Mouse (Mus musculus) kidney, postnatal 0 days (tissue): ENCODE measurements around the gene Ing5. TPM values are rescaled to one million over a fixed set of nuclear protein-coding genes. Genes with fewer than 3 reads are reported as not detected.
"Not testable (repeated sequence)": the region's sequence is repeated elsewhere in the genome, so short reads cannot be mapped to it uniquely, and the experiment has no call there.

Experiments used
- ATAC-seq: fragments of 200-750 bp; cut with Nextera tagmentation; replicated peaks from 2 replicates; pipeline ENCODE4 v1.8.0; 2017; ENCODE audit warnings: low read depth, moderate number of reproducible peaks, moderate TSS enrichment, moderate library complexity; ENCODE audit not compliant: low FRiP score
- DNase-seq: peaks from one replicate; pipeline ENCODE4 v3.0.0-alpha.2; 2016; ENCODE audit warnings: low spot score
- H3K27ac ChIP-seq: fragments of 300-500 bp; sonication (generic); 2 replicates; pipeline ENCODE4 v1.5.1; 2014; ENCODE audit warnings: mild to moderate bottlenecking
- H3K27me3 ChIP-seq: fragments of 300-500 bp; sonication (generic); 2 replicates; pipeline ENCODE4 v1.6.1; 2014; ENCODE audit warnings: low read length, mixed read lengths; ENCODE audit not compliant: insufficient read depth
- H3K36me3 ChIP-seq: fragments of 300-500 bp; sonication (generic); 2 replicates; pipeline ENCODE4 v1.6.1; 2014; ENCODE audit warnings: low read length, mixed read lengths; ENCODE audit not compliant: insufficient read depth
- H3K4me1 ChIP-seq: fragments of 300-500 bp; sonication (generic); replicated peaks from 2 replicates; pipeline ENCODE4 v1.6.1; 2014; ENCODE audit warnings: antibody characterized with exemption, low read length, mixed read lengths; ENCODE audit not compliant: insufficient read depth
- H3K4me2 ChIP-seq: fragments of 300-500 bp; sonication (generic); 2 replicates; pipeline ENCODE4 v1.6.1; 2014; ENCODE audit warnings: mild to moderate bottlenecking, low read length, moderate library complexity, mixed read lengths
- H3K4me3 ChIP-seq: fragments of 300-500 bp; sonication (generic); replicated peaks from 2 replicates; pipeline ENCODE4 v1.5.1; 2014; ENCODE audit warnings: low read depth, low read length
- H3K9ac ChIP-seq: fragments of 300-500 bp; sonication (generic); 2 replicates; pipeline ENCODE4 v1.6.1; 2014; ENCODE audit warnings: low read depth, low read length
- H3K9me3 ChIP-seq: fragments of 300-500 bp; sonication (generic); replicated peaks from 2 replicates; pipeline ENCODE4 v1.6.1; 2016; ENCODE audit warnings: low read length, inconsistent platforms, mixed read lengths
- CTCF ChIP-seq: IDR thresholded peaks from 2 replicates; pipeline ENCODE4 v1.5.1; 2016; ENCODE audit warnings: antibody characterized with exemption, low read depth, mild to moderate bottlenecking, moderate library complexity
- WGBS: fragments of 180-500 bp; shearing (Covaris S2); extraction: QIAGEN DNeasy Blood & Tissue Kit; methylation state at CpG from one replicate; pipeline ENCODE4 v1.1.7; 2014; 5-methylcytosine and 5-hydroxymethylcytosine counted together
- polyA plus RNA-seq: library from polyadenylated mRNA; unstranded; fragments of >200 nt; fragmentation: Nextera tagmentation; extraction: Ambion mirVana; gene quantifications from 2 replicates; pipeline ENCODE4 v1.2.1, GENCODE M21; 2015

Gene Ing5
- polyA plus RNA-seq, 1 experiment from 2014 or later = 9.6 TPM

- peak; percentile 41 for TF ChIP-seq CTCF
- ATAC-seq (peak; percentile 97), DNase-seq (peak; percentile 96)
- WGBS = 1% methylated on average over 30 of the region's 30 CpGs
- Histone ChIP-seq H3K4me2 (peak overlapping the region; percentile 69), H3K36me3 (0 out of 2 replicates have a peak, but pooled peaks cover 5% of the 10 kb centered on the region), H3K4me3 (peak overlapping the region; percentile 47), H3K9ac (peak overlapping the region; percentile 59), H3K4me1 (0 out of 2 replicates have a peak, but pooled peaks cover 6% of the 10 kb centered on the region), H3K27me3 (no peaks in the 10 kb centered on the region), H3K27ac (peak overlapping the region; percentile 96), H3K9me3 (no peaks in the 10 kb centered on the region)
Observed at GRCm38 (mm10) chr1:93825105-93825674, 21.4 kb downstream of the Ing5 start.

- H3K9ac ChIP-seq = peak overlapping the region; percentile 59
- ATAC-seq (0 out of 2 replicates have a peak, but pooled peaks have one; percentile 31), DNase-seq (no peak)
- no peaks in the 10 kb centered on the region for H3K9me3 ChIP-seq
- H3K4me2 ChIP-seq = peak overlapping the region; percentile 69
- H3K27ac ChIP-seq = peak overlapping the region; percentile 96
- TF ChIP-seq CTCF = peak; percentile 41; the same call in 1 of the 2 replicates
- no peaks in the 10 kb centered on the region for H3K27me3 ChIP-seq
- H3K36me3 ChIP-seq = 0 out of 2 replicates have a peak, but pooled peaks cover 5% of the 10 kb centered on the region
- peak overlapping the region; percentile 47 for H3K4me3 ChIP-seq
- 43% methylated on average over 27 of the region's 27 CpGs for whole genome bisulfite sequencing
- H3K4me1 ChIP-seq = 0 out of 2 replicates have a peak, but pooled peaks cover 6% of the 10 kb centered on the region
Observed at GRCm38 (mm10) chr1:93825771-93826539, 22.2 kb downstream of the Ing5 start.

- no peak overlapping the region for H3K4me2 ChIP-seq
- H3K27ac ChIP-seq = no peak overlapping the region
- ATAC-seq (no peak), DNase-seq (no peak)
- no peaks in the 10 kb centered on the region for H3K27me3 ChIP-seq
- H3K4me3 ChIP-seq = no peak overlapping the region
- H3K36me3 ChIP-seq = 0 out of 2 replicates have a peak, but pooled peaks cover 5% of the 10 kb centered on the region
- H3K4me1 ChIP-seq = 0 out of 2 replicates have a peak, but pooled peaks cover 6% of the 10 kb centered on the region
- H3K9ac ChIP-seq = no peak overlapping the region
- no peak for TF ChIP-seq CTCF
- H3K9me3 ChIP-seq = no peaks in the 10 kb centered on the region
- WGBS = 91% methylated on average over 9 of the region's 9 CpGs
Observed at GRCm38 (mm10) chr1:93826540-93826835, 22.7 kb downstream of the Ing5 start.

GRCm38 (mm10) chr1:93832754-93833360 is 29.1 kb downstream of the Ing5 start:
- not testable (repeated sequence) for H3K9ac ChIP-seq, H3K36me3 ChIP-seq, DNase-seq, ATAC-seq, H3K9me3 ChIP-seq, H3K4me3 ChIP-seq, H3K27me3 ChIP-seq, H3K4me2 ChIP-seq, H3K27ac ChIP-seq, H3K4me1 ChIP-seq
- TF ChIP-seq CTCF = peak; percentile 30; the same call in 1 of the 2 replicates
- 77% methylated on average over 2 of the region's 4 CpGs for WGBS

- H3K4me2 ChIP-seq = no peak overlapping the region
- no peak for ATAC-seq
- H3K36me3 ChIP-seq = peaks cover 9% of the 10 kb centered on the region; the same call in 1 of the 2 replicates
- no peak for DNase-seq
- no peaks in the 10 kb centered on the region for H3K9me3 ChIP-seq
- no peak overlapping the region for H3K9ac ChIP-seq
- TF ChIP-seq CTCF = no peak
- no peaks in the 10 kb centered on the region for H3K27me3 ChIP-seq
- WGBS = 81% methylated on average over 7 of the region's 7 CpGs
- H3K4me3 ChIP-seq = no peak overlapping the region
- no peaks in the 10 kb centered on the region for H3K4me1 ChIP-seq
- H3K27ac ChIP-seq = no peak overlapping the region
Observed at GRCm38 (mm10) chr1:93834671-93835150, 30.9 kb downstream of the Ing5 start.

- 89% methylated on average over 4 of the region's 4 CpGs for WGBS
- no peaks in the 10 kb centered on the region for H3K9me3 ChIP-seq
- no peak overlapping the region for H3K27ac ChIP-seq
- no peak for DNase-seq
- H3K4me1 ChIP-seq = no peaks in the 10 kb centered on the region
- no peak overlapping the region for H3K4me3 ChIP-seq
- TF ChIP-seq CTCF = no peak
- H3K36me3 ChIP-seq = peaks cover 9% of the 10 kb centered on the region; the same call in 1 of the 2 replicates
- 0 out of 2 replicates have a peak, but pooled peaks have one; percentile 31 for ATAC-seq
- no peaks in the 10 kb centered on the region for H3K27me3 ChIP-seq
- no peak overlapping the region for H3K4me2 ChIP-seq
- no peak overlapping the region for H3K9ac ChIP-seq
Observed at GRCm38 (mm10) chr1:93835211-93835610, 31.4 kb downstream of the Ing5 start.
